Mouse (Mus musculus): Measurements from ENCODE around the gene Inava. TPM values are rescaled to one million over a fixed set of nuclear protein-coding genes. Genes with fewer than 3 reads are reported as not detected.

The Inava gene
- total RNA-seq (2014; fragmentation: Nextera tagmentation), result not detected in 2 replicates
- not detected in 2 replicates for total RNA-seq (2017)

GRCm38 (mm10) chr1:136233892-136234594, at the start of gene Inava:
Gene Inava (minus strand): TSS chr1:136234264.
- ATAC-seq (replicated peaks; ENCODE audit: poor library complexity, severe bottlenecking), result peak; percentile 70

GRCm38 (mm10) chr1:136277366-136277765, 43.3 kb upstream of the Inava start:
- no peak for ATAC-seq (replicated peaks; ENCODE audit: poor library complexity, severe bottlenecking)

GRCm38 (mm10) chr1:136268224-136268623, 34.2 kb upstream of the Inava start:
- no peak for ATAC-seq (replicated peaks; ENCODE audit: poor library complexity, severe bottlenecking)

- ATAC-seq (replicated peaks; ENCODE audit: poor library complexity, severe bottlenecking), result no peak
Measured at GRCm38 (mm10) chr1:136266127-136266526, 32.1 kb upstream of the Inava start.

- peak; percentile 41 for ATAC-seq (replicated peaks; ENCODE audit: poor library complexity, severe bottlenecking)
Measured at GRCm38 (mm10) chr1:136263355-136263754, 29.3 kb upstream of the Inava start.

GRCm38 (mm10) chr1:136260635-136261238, 26.7 kb upstream of the Inava start, which contains the start of gene Gpr25:
Gene Gpr25 (minus strand): TSS chr1:136260873.
- no peak for ATAC-seq (replicated peaks; ENCODE audit: poor library complexity, severe bottlenecking)

GRCm38 (mm10) chr1:136259893-136260634, 26.0 kb upstream of the Inava start:
- peak; percentile 13; the same call in 1 of the 2 replicates for ATAC-seq (replicated peaks; ENCODE audit: poor library complexity, severe bottlenecking)

GRCm38 (mm10) chr1:136259543-136259892, 25.5 kb upstream of the Inava start:
- ATAC-seq (replicated peaks; ENCODE audit: poor library complexity, severe bottlenecking), result no peak

GRCm38 (mm10) chr1:136258495-136258894, 24.4 kb upstream of the Inava start:
- no peak for ATAC-seq (replicated peaks; ENCODE audit: poor library complexity, severe bottlenecking)

GRCm38 (mm10) chr1:136255657-136256056, 21.6 kb upstream of the Inava start:
- no peak for ATAC-seq (replicated peaks; ENCODE audit: poor library complexity, severe bottlenecking)

GRCm38 (mm10) chr1:136255174-136255573, 21.1 kb upstream of the Inava start:
- peak; percentile 49 for ATAC-seq (replicated peaks; ENCODE audit: poor library complexity, severe bottlenecking)

- no peak for ATAC-seq (replicated peaks; ENCODE audit: poor library complexity, severe bottlenecking)
Measured at GRCm38 (mm10) chr1:136254503-136255065, 20.5 kb upstream of the Inava start.

GRCm38 (mm10) chr1:136253472-136253871, 19.4 kb upstream of the Inava start:
- ATAC-seq (replicated peaks; ENCODE audit: poor library complexity, severe bottlenecking), result no peak

GRCm38 (mm10) chr1:136249662-136250061, 15.6 kb upstream of the Inava start:
- peak; percentile 83 for ATAC-seq (replicated peaks; ENCODE audit: poor library complexity, severe bottlenecking)

- peak; percentile 30; the same call in 1 of the 2 replicates for ATAC-seq (replicated peaks; ENCODE audit: poor library complexity, severe bottlenecking)
Measured at GRCm38 (mm10) chr1:136247393-136247792, 13.3 kb upstream of the Inava start.

- no peak for ATAC-seq (replicated peaks; ENCODE audit: poor library complexity, severe bottlenecking)
Measured at GRCm38 (mm10) chr1:136244469-136244868, 10.4 kb upstream of the Inava start.

- ATAC-seq (replicated peaks; ENCODE audit: poor library complexity, severe bottlenecking), result no peak
Measured at GRCm38 (mm10) chr1:136241801-136242200, 7.7 kb upstream of the Inava start.

- no peak for ATAC-seq (replicated peaks; ENCODE audit: poor library complexity, severe bottlenecking)
Measured at GRCm38 (mm10) chr1:136238495-136238894, 4.4 kb upstream of the Inava start.

GRCm38 (mm10) chr1:136234595-136235092, 580 bp upstream of the Inava start:
- peak; percentile 65 for ATAC-seq (replicated peaks; ENCODE audit: poor library complexity, severe bottlenecking)

GRCm38 (mm10) chr1:136232986-136233790, 876 bp downstream of the Inava start:
- ATAC-seq (replicated peaks; ENCODE audit: poor library complexity, severe bottlenecking), result no peak

Data from granulocyte monocyte progenitor cell, adult 5-6 weeks (primary cell).